Mouse (Mus musculus): ENCODE measurements around the gene Pik3r6. TPM values are rescaled to one million over a fixed set of nuclear protein-coding genes. Genes with fewer than 3 reads are reported as not detected.

Gene Pik3r6
- polyA plus RNA-seq, 1 experiment = 4.0 TPM

DNA sequence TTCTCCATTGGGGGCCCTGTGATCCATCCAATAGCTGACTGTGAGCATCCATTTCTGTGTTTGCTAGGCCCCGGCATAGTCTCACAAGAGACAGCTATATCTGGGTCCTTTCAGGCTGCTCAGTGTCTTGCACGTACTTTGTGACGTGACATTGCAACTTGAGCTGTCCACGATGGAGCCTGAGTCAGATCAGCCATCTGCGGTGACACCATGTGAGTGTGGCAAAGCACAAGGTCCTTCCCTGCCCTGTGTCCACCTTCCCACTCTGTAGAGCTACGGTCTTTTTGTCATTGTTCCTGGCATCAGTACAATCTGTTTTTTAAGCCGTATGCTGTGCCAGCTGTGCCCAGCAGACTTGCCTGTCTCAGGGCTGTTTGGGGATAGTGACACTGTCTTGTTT is 4.4 kb downstream of the Pik3r6 start:
- 95% methylated on average over 7 of the region's 7 CpGs for WGBS
- H3K36me3 ChIP-seq (ENCODE audit: control insufficient read depth, insufficient read depth, low read length) = no peaks in the 10 kb centered on the region
- no peak overlapping the region for H3K27ac ChIP-seq (ENCODE audit: insufficient read depth, low read length)
- no peak for TF ChIP-seq CTCF (IDR thresholded peaks at IDR 0.05; ENCODE audit: extremely low read depth, insufficient read depth, insufficient read length, insufficient replicate concordance)
- no peak for TF ChIP-seq POLR2A (IDR thresholded peaks at IDR 0.05; ENCODE audit: low read depth, low read length)
- H3K4me1 ChIP-seq (ENCODE audit: control insufficient read depth, insufficient read depth, insufficient read length) = peaks cover 11% of the 10 kb centered on the region; the same call in 1 of the 2 replicates
- no peaks in the 10 kb centered on the region; the same call in 1 of the 2 replicates for H3K27me3 ChIP-seq (ENCODE audit: control insufficient read depth, insufficient read depth, low read length)
- no peak for DNase-seq (ENCODE audit: low read depth in 1 of 2, low spot score in 2 of 2)
- H3K4me3 ChIP-seq (ENCODE audit: extremely low read depth, insufficient read depth, insufficient read length) = no peak overlapping the region

- no peak overlapping the region for H3K27ac ChIP-seq (ENCODE audit: insufficient read depth, low read length)
These were observed 5.8 kb downstream of the Pik3r6 start for GRCm38 (mm10) chr11:68508619-68509018.

GRCm38 (mm10) chr11:68509194-68509593 is 6.4 kb downstream of the Pik3r6 start:
- TF ChIP-seq CTCF (IDR thresholded peaks at IDR 0.05; ENCODE audit: extremely low read depth, insufficient read depth, insufficient read length, insufficient replicate concordance) (no peak), POLR2A (IDR thresholded peaks at IDR 0.05; ENCODE audit: low read depth, low read length) (no peak)
- no peak for DNase-seq (ENCODE audit: low read depth in 1 of 2, low spot score in 2 of 2)
- no peaks in the 10 kb centered on the region for H3K36me3 ChIP-seq (ENCODE audit: control insufficient read depth, insufficient read depth, low read length)
- H3K27me3 ChIP-seq (ENCODE audit: control insufficient read depth, insufficient read depth, low read length) = no peaks in the 10 kb centered on the region; the same call in 1 of the 2 replicates
- H3K4me1 ChIP-seq (ENCODE audit: control insufficient read depth, insufficient read depth, insufficient read length) = no peaks in the 10 kb centered on the region
- H3K27ac ChIP-seq (ENCODE audit: insufficient read depth, low read length) = no peak overlapping the region
- no peak overlapping the region for H3K4me3 ChIP-seq (ENCODE audit: extremely low read depth, insufficient read depth, insufficient read length)
- whole genome bisulfite sequencing = 30% methylated on average over 2 of the region's 2 CpGs

More at GRCm38 (mm10) chr11:68508619-68509018, 5.8 kb downstream of the Pik3r6 start:
- no peaks in the 10 kb centered on the region; the same call in 1 of the 2 replicates for H3K27me3 ChIP-seq (ENCODE audit: control insufficient read depth, insufficient read depth, low read length)
- no peaks in the 10 kb centered on the region; the same call in 1 of the 2 replicates for H3K4me1 ChIP-seq (ENCODE audit: control insufficient read depth, insufficient read depth, insufficient read length)
- H3K36me3 ChIP-seq (ENCODE audit: control insufficient read depth, insufficient read depth, low read length) = no peaks in the 10 kb centered on the region
- 80% methylated on average over 5 of the region's 5 CpGs for WGBS
- DNase-seq (ENCODE audit: low read depth in 1 of 2, low spot score in 2 of 2) = no peak
- TF ChIP-seq POLR2A (IDR thresholded peaks at IDR 0.05; ENCODE audit: low read depth, low read length) (no peak), CTCF (IDR thresholded peaks at IDR 0.05; ENCODE audit: extremely low read depth, insufficient read depth, insufficient read length, insufficient replicate concordance) (no peak)
- H3K4me3 ChIP-seq (ENCODE audit: extremely low read depth, insufficient read depth, insufficient read length) = no peak overlapping the region

DNA sequence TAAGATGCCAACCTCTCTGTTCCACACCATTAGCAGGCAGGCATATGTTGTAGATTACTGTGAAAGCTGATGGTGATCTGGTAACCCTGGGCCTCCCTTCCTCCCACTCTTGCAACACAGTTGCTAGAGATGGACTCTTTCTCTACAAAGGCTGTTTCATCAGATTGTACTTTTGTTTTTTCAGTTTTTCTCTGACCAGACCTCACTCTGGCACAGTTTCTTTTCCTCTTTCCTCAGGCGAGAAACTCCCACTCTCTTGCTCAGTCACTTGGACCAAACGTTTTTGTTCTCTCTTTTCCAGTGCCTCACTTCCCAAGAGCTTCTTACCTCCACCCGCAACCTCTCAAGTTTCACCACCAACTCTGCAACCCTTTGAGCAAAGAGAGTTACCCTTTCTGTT is 11.2 kb downstream of the Pik3r6 start:
- no peaks in the 10 kb centered on the region for H3K36me3 ChIP-seq (ENCODE audit: control insufficient read depth, insufficient read depth, low read length)
- TF ChIP-seq CTCF (IDR thresholded peaks at IDR 0.05; ENCODE audit: extremely low read depth, insufficient read depth, insufficient read length, insufficient replicate concordance) = no peak
- WGBS = 47% methylated on average over 3 of the region's 3 CpGs
- H3K4me3 ChIP-seq (ENCODE audit: extremely low read depth, insufficient read depth, insufficient read length) = no peak overlapping the region
- no peak for DNase-seq (ENCODE audit: low read depth in 1 of 2, low spot score in 2 of 2)
- H3K4me1 ChIP-seq (ENCODE audit: control insufficient read depth, insufficient read depth, insufficient read length) = no peaks in the 10 kb centered on the region
- H3K27ac ChIP-seq (ENCODE audit: insufficient read depth, low read length) = no peak overlapping the region
- H3K27me3 ChIP-seq (ENCODE audit: control insufficient read depth, insufficient read depth, low read length) = no peaks in the 10 kb centered on the region

DNA sequence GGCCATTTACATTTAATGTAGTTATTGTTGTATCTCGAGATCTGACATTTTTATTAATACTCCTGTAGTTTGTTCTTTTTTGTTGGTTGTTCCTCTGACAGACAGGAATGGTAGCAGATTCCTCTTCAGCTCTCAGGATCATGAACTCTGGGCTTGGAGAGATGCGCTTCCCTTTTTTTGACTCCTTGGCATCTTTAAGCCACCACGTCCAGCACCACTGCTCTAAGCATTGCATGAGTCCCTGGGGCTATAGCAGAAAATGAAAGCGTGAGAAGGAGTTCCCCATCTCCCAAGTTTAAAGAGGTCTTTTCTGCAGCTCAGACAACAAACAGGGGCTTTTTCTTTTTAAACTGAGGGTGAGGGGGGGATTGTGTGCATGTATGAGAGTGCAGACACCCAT is 16.5 kb downstream of the Pik3r6 start:
- peaks cover 23% of the 10 kb centered on the region for H3K4me1 ChIP-seq (ENCODE audit: control insufficient read depth, insufficient read depth, insufficient read length)
- no peaks in the 10 kb centered on the region for H3K27me3 ChIP-seq (ENCODE audit: control insufficient read depth, insufficient read depth, low read length)
- H3K36me3 ChIP-seq (ENCODE audit: control insufficient read depth, insufficient read depth, low read length) = no peaks in the 10 kb centered on the region
- 54% methylated on average over 4 of the region's 4 CpGs for WGBS
- no peak overlapping the region for H3K4me3 ChIP-seq (ENCODE audit: extremely low read depth, insufficient read depth, insufficient read length)
- no peak for DNase-seq (ENCODE audit: low read depth in 1 of 2, low spot score in 2 of 2)
- no peak overlapping the region for H3K27ac ChIP-seq (ENCODE audit: insufficient read depth, low read length)
- TF ChIP-seq POLR2A (IDR thresholded peaks at IDR 0.05; ENCODE audit: low read depth, low read length) = no peak
- no peak for TF ChIP-seq CTCF (IDR thresholded peaks at IDR 0.05; ENCODE audit: extremely low read depth, insufficient read depth, insufficient read length, insufficient replicate concordance)

GRCm38 (mm10) chr11:68519815-68520214 is 17.0 kb downstream of the Pik3r6 start:
- WGBS = 19% methylated on average over 5 of the region's 5 CpGs
- TF ChIP-seq CTCF (IDR thresholded peaks at IDR 0.05; ENCODE audit: extremely low read depth, insufficient read depth, insufficient read length, insufficient replicate concordance) (no peak), POLR2A (IDR thresholded peaks at IDR 0.05; ENCODE audit: low read depth, low read length) (no peak)
- H3K27ac ChIP-seq (ENCODE audit: insufficient read depth, low read length) = no peak overlapping the region

DNA sequence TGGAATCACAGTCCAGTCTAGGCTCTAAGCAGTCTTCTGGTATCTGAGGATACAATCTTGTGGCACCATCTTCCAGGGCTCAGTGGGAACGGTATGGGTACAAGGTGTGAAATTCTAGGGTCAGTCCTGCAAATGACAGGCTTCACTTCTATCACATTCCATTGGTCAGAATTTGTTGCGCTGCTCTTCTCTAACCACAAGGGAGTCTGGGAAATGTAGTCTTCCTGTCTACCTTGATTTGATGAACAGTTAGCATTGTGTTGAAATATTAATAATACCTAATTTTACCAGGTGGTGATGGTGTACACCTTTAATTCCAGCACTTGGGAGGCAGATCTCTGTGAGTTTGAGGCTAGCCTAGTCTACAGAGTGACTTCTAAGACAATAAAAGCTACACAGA is 17.6 kb downstream of the Pik3r6 start:
- 92% methylated on average over 2 of the region's 2 CpGs for WGBS
- no peak for DNase-seq (ENCODE audit: low read depth in 1 of 2, low spot score in 2 of 2)
- no peak for TF ChIP-seq CTCF (IDR thresholded peaks at IDR 0.05; ENCODE audit: extremely low read depth, insufficient read depth, insufficient read length, insufficient replicate concordance)
- no peak for TF ChIP-seq POLR2A (IDR thresholded peaks at IDR 0.05; ENCODE audit: low read depth, low read length)
- Histone ChIP-seq H3K4me3 (ENCODE audit: extremely low read depth, insufficient read depth, insufficient read length) (no peak overlapping the region), H3K27me3 (ENCODE audit: control insufficient read depth, insufficient read depth, low read length) (no peaks in the 10 kb centered on the region), H3K27ac (ENCODE audit: insufficient read depth, low read length) (no peak overlapping the region), H3K4me1 (ENCODE audit: control insufficient read depth, insufficient read depth, insufficient read length) (peaks cover 23% of the 10 kb centered on the region), H3K36me3 (ENCODE audit: control insufficient read depth, insufficient read depth, low read length) (no peaks in the 10 kb centered on the region)

More at GRCm38 (mm10) chr11:68519815-68520214, 17.0 kb downstream of the Pik3r6 start:
- Histone ChIP-seq H3K27me3 (ENCODE audit: control insufficient read depth, insufficient read depth, low read length) (no peaks in the 10 kb centered on the region), H3K4me3 (ENCODE audit: extremely low read depth, insufficient read depth, insufficient read length) (no peak overlapping the region), H3K36me3 (ENCODE audit: control insufficient read depth, insufficient read depth, low read length) (no peaks in the 10 kb centered on the region), H3K4me1 (ENCODE audit: control insufficient read depth, insufficient read depth, insufficient read length) (peaks cover 23% of the 10 kb centered on the region)
- DNase-seq (ENCODE audit: low read depth in 1 of 2, low spot score in 2 of 2) = no peak
